Comparison of ENCODE assay signal across 18 mouse cellular contexts in genomic region chr16:83254183-83254582, GRCm38 (mm10).
"Had no signal": no experiment of that assay in that cellular context is flagged by ENCODE, and none has a peak within 500 bp of the region (broad histone marks: within the 10 kb centered on the region; RNA-seq: fewer than 3 reads in every experiment).

No protein-coding gene starts in this region.

- H3K9ac ChIP-seq: lung, embryonic 15.5 days; midbrain, embryonic 12.5 days; neural tube, embryonic 13.5 days; neural tube, embryonic 15.5 days; stomach, embryonic 15.5 days had no signal

- H3K27me3 ChIP-seq: lung, embryonic 15.5 days; midbrain, embryonic 12.5 days; neural tube, embryonic 13.5 days; neural tube, embryonic 15.5 days; stomach, embryonic 15.5 days had no signal

- H3K4me2 ChIP-seq: lung, embryonic 15.5 days; midbrain, embryonic 12.5 days; neural tube, embryonic 13.5 days; neural tube, embryonic 15.5 days; stomach, embryonic 15.5 days had no signal

- ATAC-seq: lung, postnatal 0 days; midbrain, embryonic 16.5 days had no signal

- H3K27ac ChIP-seq: lung, embryonic 15.5 days; midbrain, embryonic 10.5 days; midbrain, embryonic 12.5 days; neural tube, embryonic 13.5 days; neural tube, embryonic 15.5 days; stomach, embryonic 15.5 days; stomach, postnatal 0 days had no signal

- H3K36me3 ChIP-seq: lung, embryonic 15.5 days; midbrain, embryonic 10.5 days; midbrain, embryonic 12.5 days; neural tube, embryonic 13.5 days; neural tube, embryonic 15.5 days; stomach, embryonic 15.5 days had no signal

- H3K4me3 ChIP-seq: lung, embryonic 15.5 days; midbrain, embryonic 10.5 days; midbrain, embryonic 12.5 days; myocyte; neural tube, embryonic 13.5 days; neural tube, embryonic 15.5 days; stomach, embryonic 15.5 days had no signal

- DNase-seq: lung, adult 18-20 months; lung, postnatal 4 days; midbrain, embryonic 14.5 days; retina, postnatal 1 day; right cerebral cortex, postnatal 14 days; thymus, adult 2 months; thymus, postnatal 25 days; thymus, postnatal 4 days had no signal

- H3K9me3 ChIP-seq: lung, embryonic 15.5 days; midbrain, embryonic 10.5 days; midbrain, embryonic 12.5 days; neural tube, embryonic 13.5 days; neural tube, embryonic 15.5 days; stomach, embryonic 15.5 days had no signal

- H3K4me1 ChIP-seq: lung, embryonic 15.5 days; midbrain, embryonic 10.5 days; midbrain, embryonic 12.5 days; neural tube, embryonic 13.5 days; neural tube, embryonic 15.5 days; stomach, embryonic 15.5 days had no signal
